Mouse (Mus musculus) lung, adult 2 months (tissue): Measurements from ENCODE around the gene Zfp990.
"Not testable (repeated sequence)": the region's sequence is repeated elsewhere in the genome, so short reads cannot be mapped to it uniquely, and the experiment has no call there.

Source experiments
- CTCF ChIP-seq: fragments of 200-500 bp; IDR thresholded peaks from 2 replicates; pipeline ENCODE4 v1.5.1; 2011; ENCODE audit warnings: mild to moderate bottlenecking, low read length, control low read depth; ENCODE audit not compliant: insufficient read depth
- POLR2A ChIP-seq: fragments of 200-500 bp; IDR thresholded peaks from 2 replicates; pipeline ENCODE4 v1.6.1; 2011; ENCODE audit warnings: low read depth, mild to moderate bottlenecking, control low read depth, low read length, borderline replicate concordance; ENCODE audit errors: extremely low read depth

DNA sequence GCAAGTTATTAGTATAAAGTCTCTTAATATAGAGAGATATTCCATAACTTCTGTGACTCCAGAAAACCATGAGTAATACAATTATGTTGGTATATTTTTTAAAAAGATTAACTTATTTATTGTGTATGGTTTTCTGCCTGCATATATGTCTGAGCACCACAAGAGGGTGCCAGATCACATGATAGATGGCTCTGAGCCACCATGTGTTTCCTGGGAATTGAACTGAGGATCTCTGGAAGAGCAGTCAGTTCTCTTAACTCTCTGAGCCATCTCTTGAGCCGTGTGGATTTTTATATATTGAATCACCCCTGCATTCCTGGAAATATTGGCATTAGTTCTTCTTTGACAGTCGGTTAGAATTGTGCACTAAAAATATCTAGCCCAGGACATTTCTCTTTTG, 17.2 kb upstream of the Zfp990 start:
- not testable (repeated sequence) for TF ChIP-seq POLR2A, CTCF
